Mouse (Mus musculus) heart, postnatal 0 days (tissue): ENCODE data around the gene Gemin2.

Experiments
- CTCF ChIP-seq: IDR thresholded peaks from 2 replicates; pipeline ENCODE4 v1.5.1; 2016; ENCODE audit warnings: antibody characterized with exemption, control low read depth, low read depth
- EP300 ChIP-seq: IDR thresholded peaks from 2 replicates; pipeline ENCODE4 v1.6.1; 2016; ENCODE audit warnings: antibody characterized with exemption, low read depth

DNA sequence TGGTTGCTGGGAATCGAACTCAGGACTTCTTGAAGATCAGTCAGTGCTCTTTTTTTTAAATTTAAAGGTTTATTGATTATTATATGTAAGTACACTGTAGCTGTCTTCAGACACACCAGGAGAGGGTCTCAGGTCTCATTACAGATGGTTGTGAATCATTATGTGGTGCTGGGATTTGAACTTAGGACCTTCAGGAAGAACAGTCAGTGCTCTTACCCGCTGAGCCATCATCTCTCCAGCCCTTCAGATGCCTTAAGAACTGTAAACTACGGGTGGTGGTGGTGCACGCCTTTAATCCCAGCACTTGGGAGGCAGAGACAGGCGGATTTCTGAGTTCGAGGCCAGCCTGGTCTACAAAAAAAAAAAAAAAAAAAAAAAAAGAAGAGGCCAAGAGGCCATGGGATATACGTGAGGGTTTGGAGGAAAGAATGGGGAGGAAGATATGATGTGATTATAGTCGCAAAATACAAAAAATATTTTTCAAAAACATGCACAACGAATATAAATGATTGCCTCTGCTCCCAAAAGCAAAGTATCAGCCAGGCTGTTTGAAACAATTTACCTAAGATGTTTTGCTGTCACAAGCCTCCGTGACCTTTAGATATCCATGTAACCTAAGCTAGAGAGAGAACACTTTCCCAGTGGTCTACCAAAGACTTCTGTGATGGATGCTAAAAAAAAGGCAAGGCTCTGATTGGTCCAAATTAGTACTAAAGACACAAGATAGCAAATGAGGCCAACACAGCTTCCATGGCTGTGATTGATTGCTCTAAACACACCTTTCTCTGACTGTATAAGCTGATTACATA, 26.2 kb downstream of the Gemin2 start:
- TF ChIP-seq CTCF (no peak), EP300 (no peak)
